Comparison of ENCODE assay signal across 11 mouse cellular contexts in genomic region chr9:111285676-111286075, GRCm38 (mm10). TPM values are rescaled to one million over a fixed set of nuclear protein-coding genes. Genes with fewer than 3 reads are reported as not detected.
A peak's percentile ranks its signal among the peaks of the same experiment; 100 is the strongest.
DNase-seq lines count a peak whose midpoint lies in the region; ATAC-seq lines count a peak whose summit lies in the region.
"Had no signal": no experiment of that assay in that cellular context is flagged by ENCODE, and none has a peak within 500 bp of the region (broad histone marks: within the 10 kb centered on the region; RNA-seq: fewer than 3 reads in every experiment).

No protein-coding gene starts in this region.

- ATAC-seq in neural tube, embryonic 14.5 days (ENCODE audit: low read depth), result 0 out of 2 replicates have a peak, but pooled peaks have one; percentile 14
- ATAC-seq in liver, embryonic 12.5 days, result no peak

- H3K4me2 ChIP-seq in neural tube, embryonic 14.5 days (ENCODE audit: low read depth, low read length), result no peak overlapping the region
- no peak overlapping the region for H3K4me2 ChIP-seq in liver, embryonic 12.5 days

- DNase-seq in retina, embryonic 14.5 days (ENCODE audit: low spot score), result peak; percentile 8
- no peak for DNase-seq in retina, postnatal 1 day
- DNase-seq in forebrain, embryonic 10.5 days (ENCODE audit: extremely low spot score, low spot score), result peak; percentile 30
- peak; percentile 44 for DNase-seq in limb, embryonic 10.5 days (ENCODE audit: low spot score)
- no peak for DNase-seq in spleen, postnatal 10 days (ENCODE audit: low spot score in 2 of 2)
- DNase-seq: cerebellum, adult 11-12 months; gastrocnemius, postnatal 25 days; heart, postnatal 4 days; kidney, postnatal 25 days had no signal

- H3K9ac ChIP-seq in neural tube, embryonic 14.5 days (replicated peaks; ENCODE audit: low read depth, low read length), result no peak overlapping the region
- no peak overlapping the region for H3K9ac ChIP-seq in liver, embryonic 12.5 days

- WGBS in forebrain, embryonic 10.5 days, result 30% methylated on average over 5 of the region's 5 CpGs
- 23% methylated on average over 5 of the region's 5 CpGs for WGBS in limb, embryonic 10.5 days
- 13% methylated on average over 5 of the region's 5 CpGs for WGBS in neural tube, embryonic 14.5 days
- 42% methylated on average over 5 of the region's 5 CpGs for WGBS in liver, embryonic 12.5 days (ENCODE audit: insufficient replicate concordance)

- H3K4me3 ChIP-seq in forebrain, embryonic 10.5 days, result no peak overlapping the region
- H3K4me3 ChIP-seq in limb, embryonic 10.5 days, result no peak overlapping the region
- H3K4me3 ChIP-seq in neural tube, embryonic 14.5 days (ENCODE audit: low read depth, low read length), result no peak overlapping the region
- no peak overlapping the region for H3K4me3 ChIP-seq in liver, embryonic 12.5 days

- H3K27me3 ChIP-seq in forebrain, embryonic 10.5 days (ENCODE audit: poor library complexity, severe bottlenecking), result no peaks in the 10 kb centered on the region
- no peaks in the 10 kb centered on the region for H3K27me3 ChIP-seq in limb, embryonic 10.5 days (ENCODE audit: low read depth, poor library complexity, severe bottlenecking)
- H3K27me3 ChIP-seq in neural tube, embryonic 14.5 days (ENCODE audit: control insufficient read depth, insufficient read depth, low read length), result no peaks in the 10 kb centered on the region
- H3K27me3 ChIP-seq in liver, embryonic 12.5 days (replicated peaks), result peaks cover 6% of the 10 kb centered on the region; the same call in 1 of the 2 replicates

- no peaks in the 10 kb centered on the region for H3K9me3 ChIP-seq in forebrain, embryonic 10.5 days
- no peaks in the 10 kb centered on the region for H3K9me3 ChIP-seq in limb, embryonic 10.5 days (replicated peaks)
- no peaks in the 10 kb centered on the region for H3K9me3 ChIP-seq in neural tube, embryonic 14.5 days (ENCODE audit: control insufficient read depth, low read length)
- H3K9me3 ChIP-seq in liver, embryonic 12.5 days (replicated peaks), result no peaks in the 10 kb centered on the region

- H3K36me3 ChIP-seq in forebrain, embryonic 10.5 days (replicated peaks), result no peaks in the 10 kb centered on the region
- no peaks in the 10 kb centered on the region for H3K36me3 ChIP-seq in limb, embryonic 10.5 days
- H3K36me3 ChIP-seq in neural tube, embryonic 14.5 days (ENCODE audit: control insufficient read depth, insufficient read depth, low read length), result no peaks in the 10 kb centered on the region
- H3K36me3 ChIP-seq in liver, embryonic 12.5 days, result no peaks in the 10 kb centered on the region

- H3K4me1 ChIP-seq in forebrain, embryonic 10.5 days, result peaks cover 28% of the 10 kb centered on the region
- peaks cover 29% of the 10 kb centered on the region for H3K4me1 ChIP-seq in limb, embryonic 10.5 days
- H3K4me1 ChIP-seq in neural tube, embryonic 14.5 days (ENCODE audit: control insufficient read depth, insufficient read depth, low read length), result 0 out of 2 replicates have a peak, but pooled peaks cover 5% of the 10 kb centered on the region
- H3K4me1 ChIP-seq in liver, embryonic 12.5 days, result peaks cover 11% of the 10 kb centered on the region

- H3K27ac ChIP-seq in forebrain, embryonic 10.5 days, result no peak overlapping the region
- H3K27ac ChIP-seq in limb, embryonic 10.5 days, result no peak overlapping the region
- no peak overlapping the region; the same call in 1 of the 2 replicates for H3K27ac ChIP-seq in neural tube, embryonic 14.5 days (ENCODE audit: low read depth, low read length)
- no peak overlapping the region for H3K27ac ChIP-seq in liver, embryonic 12.5 days

RNA-seq across cellular contexts. Expression of gene Epm2aip1, which starts 13.9 kb away (rescaled TPM):
- 28.0 and 29.7 TPM in 2 replicates for polyA plus RNA-seq in forebrain, embryonic 10.5 days (2016; fragmentation: Nextera tagmentation; extraction: Ambion mirVana)
- 26.1 and 35.8 TPM in 2 replicates for polyA plus RNA-seq in limb, embryonic 10.5 days (2016; fragmentation: Nextera tagmentation; extraction: Ambion mirVana)
- 88.9 and 91.3 TPM in 2 replicates for polyA plus RNA-seq in neural tube, embryonic 14.5 days (2014; fragmentation: Nextera tagmentation; extraction: Ambion mirVana)
- 11.2 and 11.7 TPM in 2 replicates for polyA plus RNA-seq in liver, embryonic 12.5 days (2016; fragmentation: Nextera tagmentation; extraction: Ambion mirVana)

RNA-seq across cellular contexts. Expression of gene Mlh1, which starts 14.1 kb away (rescaled TPM):
- polyA plus RNA-seq in forebrain, embryonic 10.5 days (2016; fragmentation: Nextera tagmentation; extraction: Ambion mirVana), result 57.8 and 58.3 TPM in 2 replicates
- 49.8 and 50.7 TPM in 2 replicates for polyA plus RNA-seq in limb, embryonic 10.5 days (2016; fragmentation: Nextera tagmentation; extraction: Ambion mirVana)
- 26.5 and 33.8 TPM in 2 replicates for polyA plus RNA-seq in neural tube, embryonic 14.5 days (2014; fragmentation: Nextera tagmentation; extraction: Ambion mirVana)
- 33.6 and 35.8 TPM in 2 replicates for polyA plus RNA-seq in liver, embryonic 12.5 days (2016; fragmentation: Nextera tagmentation; extraction: Ambion mirVana)

RNA-seq across cellular contexts. Expression of gene Trank1, which starts 25.9 kb away (rescaled TPM):
- polyA plus RNA-seq in forebrain, embryonic 10.5 days (2016; fragmentation: Nextera tagmentation; extraction: Ambion mirVana), result 0.15 and 0.20 TPM in 2 replicates
- 0.04 and 0.09 TPM in 2 replicates for polyA plus RNA-seq in limb, embryonic 10.5 days (2016; fragmentation: Nextera tagmentation; extraction: Ambion mirVana)
- polyA plus RNA-seq in neural tube, embryonic 14.5 days (2014; fragmentation: Nextera tagmentation; extraction: Ambion mirVana), result 12.2 and 17.8 TPM in 2 replicates
- polyA plus RNA-seq in liver, embryonic 12.5 days (2016; fragmentation: Nextera tagmentation; extraction: Ambion mirVana), result not detected in 2 replicates

Comparison
In these comparisons a context has a peak if more than half of its experiments do, and no peak if none do; other contexts are left out.
1. DNase-seq: peak in retina, embryonic 14.5 days (single experiment), forebrain, embryonic 10.5 days (single experiment) and limb, embryonic 10.5 days (single experiment); none in retina, postnatal 1 day (single experiment) and spleen, postnatal 10 days (0 of 2).
2. RNA of gene Trank1, which starts 25.9 kb away (polyA plus RNA-seq): 12.2 to 17.8 TPM in neural tube, embryonic 14.5 days; 0.15 to 0.20 TPM in forebrain, embryonic 10.5 days, 0.04 to 0.09 TPM in limb, embryonic 10.5 days and not detected in liver, embryonic 12.5 days; every median in the first group is over 10 times any median in the second.